Mouse (Mus musculus) left cerebral cortex, adult 2 months (tissue): Measurements from ENCODE around the gene Atcay. TPM values are rescaled to one million over a fixed set of nuclear protein-coding genes. Genes with fewer than 3 reads are reported as not detected.
A peak's percentile ranks its signal among the peaks of the same experiment; 100 is the strongest.

Source experiments
- DNase-seq, 2 experiments: peaks; one replicate each; pipeline ENCODE4 v3.0.0; 2021 to 2022; ENCODE audit warnings: low spot score in 2 of 2, mixed read lengths in 1 of 2; ENCODE audit errors: extremely low spot score in 1 of 2
- H3K27ac ChIP-seq: fragments of 200-600 bp; 2 replicates; pipeline ENCODE4 v1.8.1; 2022
- H3K4me3 ChIP-seq: fragments of 200-600 bp; 2 replicates; pipeline ENCODE4 v1.8.1; 2022
- CTCF ChIP-seq: fragments of 200-600 bp; IDR thresholded peaks from 2 replicates; pipeline ENCODE4 v1.8.1; 2022; ENCODE audit warnings: antibody characterized with exemption, mild to moderate bottlenecking, moderate library complexity
- intact Hi-C: fragments of 180-260 bp; cut with DNase I; formaldehyde crosslinking; loops from one replicate; pipeline ENCODE4 v1.15.1; 2025
- total RNA-seq, 2 experiments: library from RNA; stranded (reverse); gene quantifications; 2 replicates each; pipeline ENCODE4 v1.2.3; 2021

Gene Atcay
- total RNA-seq, 2 experiments from 2014 or later, result 203 to 206 TPM

DNA sequence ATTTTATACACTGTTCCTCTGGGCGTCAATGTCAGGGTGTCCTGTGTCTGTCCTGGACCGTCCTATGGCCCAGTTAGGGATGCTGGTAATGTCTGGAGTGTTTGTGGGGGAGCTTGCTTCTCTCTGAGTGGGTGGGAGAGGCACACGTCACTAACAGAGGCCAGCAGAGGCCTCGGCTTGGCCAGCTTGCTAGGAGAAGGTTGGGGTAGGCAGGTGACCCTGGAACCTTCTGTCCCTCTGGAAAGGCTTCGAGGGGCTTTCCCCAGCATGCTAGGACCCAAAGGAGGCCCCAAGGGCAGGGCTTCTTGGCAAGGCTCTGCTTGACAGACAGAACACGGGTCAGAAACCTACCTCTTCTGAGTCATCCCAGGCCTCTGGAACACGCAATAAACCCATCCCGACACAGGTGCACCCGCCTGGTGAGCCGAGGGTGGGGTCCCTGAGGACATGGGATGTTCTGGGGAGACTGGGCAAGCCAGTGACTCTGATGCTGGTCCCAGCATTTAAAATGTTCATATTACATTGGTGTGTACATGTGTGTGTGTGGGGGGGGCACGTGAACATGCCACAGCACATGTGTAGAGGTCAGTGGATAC is 34.1 kb downstream of the Atcay start:
- no peak for TF ChIP-seq CTCF
- H3K4me3 ChIP-seq, result no peak overlapping the region
- no peak overlapping the region for H3K27ac ChIP-seq
- intact Hi-C loops, result loop anchor here (5.0 kb wide), 3 partner anchors 91 to 256 kb away; partner anchors contain the start of gene Hmg20b
- DNase-seq, result no peak

DNA sequence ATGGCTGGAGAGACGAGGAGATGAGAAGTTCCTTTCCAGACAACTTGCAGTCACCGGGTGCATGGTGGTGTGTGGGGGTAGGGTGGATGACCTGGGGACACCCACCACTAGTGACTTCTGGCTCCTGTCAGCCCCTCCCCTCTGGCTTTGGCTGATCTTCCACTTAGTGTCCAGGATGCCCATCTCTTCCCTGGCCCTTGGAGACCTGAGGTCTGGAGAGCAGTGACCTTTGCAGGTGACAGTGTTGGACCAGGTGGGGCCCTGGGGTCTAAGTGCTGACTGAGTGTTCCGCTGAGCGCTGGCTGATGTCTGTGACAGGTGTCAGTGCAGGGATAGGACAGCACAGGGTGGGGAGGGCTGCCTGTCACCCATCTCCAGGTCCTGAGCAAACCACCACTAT is 35.3 kb downstream of the Atcay start:
- no peak for DNase-seq
- Histone ChIP-seq H3K27ac (no peak overlapping the region), H3K4me3 (no peak overlapping the region)
- no peak for TF ChIP-seq CTCF
- intact Hi-C loops, result loop anchor here (5.0 kb wide), 3 partner anchors 92 to 257 kb away; partner anchors contain the start of gene Hmg20b

DNA sequence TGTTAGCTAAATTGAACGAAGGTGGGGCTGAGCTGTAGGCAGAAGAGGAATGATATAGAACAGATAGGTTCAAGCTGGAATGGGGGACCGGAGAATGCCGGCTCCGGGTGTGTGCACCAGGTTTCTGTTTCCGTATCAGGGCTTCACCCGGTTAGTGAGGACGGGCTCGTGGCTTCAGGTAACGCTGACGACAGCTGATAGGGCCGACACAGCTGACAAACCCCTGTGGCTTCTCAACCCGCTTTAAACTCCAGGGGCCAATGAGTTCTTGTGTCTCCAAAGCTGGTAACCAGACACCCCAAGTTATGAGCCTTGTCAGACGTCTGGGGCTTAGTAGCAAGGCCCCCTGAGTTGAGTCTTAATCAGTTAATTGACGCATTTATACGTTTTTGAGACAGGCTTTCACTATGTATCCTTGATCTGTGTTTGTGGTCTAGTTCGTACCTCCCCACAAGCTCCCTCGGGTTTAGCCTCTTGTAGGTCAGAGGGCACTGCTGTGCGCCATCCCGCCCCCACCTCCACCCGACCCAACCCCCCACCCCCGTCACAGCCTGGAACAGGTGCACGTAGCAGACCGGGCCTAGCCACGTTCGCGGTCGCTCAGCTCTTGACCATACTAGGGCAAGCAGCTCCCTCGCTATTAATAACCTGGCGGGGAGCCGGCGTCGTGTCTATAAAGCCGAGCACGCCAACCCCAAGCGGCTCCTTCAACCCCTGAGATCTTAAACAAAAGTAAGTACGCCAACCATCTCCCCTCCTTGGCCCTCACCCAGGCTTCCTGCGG is 36.5 kb downstream of the Atcay start:
- peak overlapping the region; percentile 53; the same call in 1 of the 2 replicates for H3K27ac ChIP-seq
- intact Hi-C loops, result loop anchor here (5.0 kb wide), 1 partner anchor 73 kb away; the partner anchor contains the start of genes Apba3 and Mrpl54
- no peak for TF ChIP-seq CTCF
- no peak overlapping the region for H3K4me3 ChIP-seq
- no peak for DNase-seq

DNA sequence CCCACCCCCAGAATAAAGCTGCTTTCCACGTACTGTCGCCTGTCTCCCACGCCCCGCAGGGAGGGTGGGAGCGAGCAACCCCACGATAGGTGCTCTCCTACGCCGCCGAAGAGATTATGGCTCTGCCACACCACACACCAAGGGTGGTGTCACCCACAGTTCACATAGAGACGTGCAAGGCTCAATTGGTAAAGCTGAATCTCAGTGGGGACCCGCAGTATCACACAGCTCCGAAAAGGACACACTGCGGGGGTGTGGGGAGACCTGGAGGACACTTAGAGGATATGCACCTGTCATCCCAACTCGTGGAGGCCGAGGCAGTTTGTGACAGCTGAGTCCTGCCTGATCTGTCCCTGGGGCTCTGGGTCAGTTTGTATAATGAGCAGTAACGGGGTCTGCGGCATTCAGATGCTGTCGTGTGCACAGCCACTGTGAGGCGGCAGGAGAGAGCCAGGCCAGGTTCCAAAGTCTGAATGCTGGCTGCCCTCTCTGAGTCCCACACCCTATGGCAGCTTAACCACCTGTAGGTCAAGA is 37.6 kb downstream of the Atcay start:
- intact Hi-C loops, result loop anchor here (1.0 to 5.0 kb wide), 2 partner anchors 10 to 74 kb away; partner anchors contain the start of genes 4930442H23Rik, Apba3, Dapk3 and Mrpl54

DNA sequence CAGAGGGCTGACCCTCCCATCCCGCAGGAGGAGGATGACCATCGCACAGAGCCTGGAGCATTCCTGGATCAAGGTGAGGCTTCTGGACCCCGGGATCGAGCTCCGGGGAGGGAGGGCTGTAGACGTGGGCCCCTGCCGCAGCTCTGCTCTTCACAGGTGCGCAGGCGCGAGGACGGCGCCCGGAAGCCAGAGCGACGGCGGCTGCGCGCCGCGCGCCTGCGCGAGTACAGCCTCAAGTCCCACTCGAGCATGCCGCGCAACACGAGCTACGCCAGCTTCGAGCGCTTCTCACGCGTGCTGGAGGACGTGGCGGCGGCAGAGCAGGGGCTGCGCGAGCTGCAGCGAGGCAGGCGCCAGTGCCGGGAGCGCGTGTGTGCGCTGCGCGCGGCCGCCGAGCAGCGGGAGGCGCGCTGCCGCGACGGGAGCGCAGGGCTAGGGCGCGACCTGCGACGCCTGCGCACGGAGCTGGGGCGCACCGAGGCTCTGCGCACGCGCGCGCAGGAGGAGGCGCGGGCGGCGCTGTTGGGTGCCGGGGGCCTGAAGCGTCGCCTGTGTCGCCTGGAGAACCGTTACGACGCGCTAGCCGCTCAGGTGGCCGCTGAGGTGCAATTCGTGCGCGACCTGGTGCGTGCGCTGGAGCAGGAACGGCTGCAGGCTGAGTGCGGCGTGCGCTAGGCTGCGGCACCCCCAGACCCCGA is 38.2 kb downstream of the Atcay start:
- peak overlapping the region; percentile 94 for H3K27ac ChIP-seq
- intact Hi-C loops, result loop anchor here (1.0 to 5.0 kb wide), 2 partner anchors 9 to 75 kb away; partner anchors contain the start of genes 4930442H23Rik, Apba3, Dapk3 and Mrpl54
- peak overlapping the region; percentile 47 for H3K4me3 ChIP-seq
- DNase-seq, result peak; percentile 87 to 91
- TF ChIP-seq CTCF, result no peak

More for the DNA sequence above, 37.6 kb downstream of the Atcay start:
- no peak for TF ChIP-seq CTCF
- H3K27ac ChIP-seq, result peak overlapping the region; percentile 94
- DNase-seq, result no peak
- H3K4me3 ChIP-seq, result peak overlapping the region; percentile 47

DNA sequence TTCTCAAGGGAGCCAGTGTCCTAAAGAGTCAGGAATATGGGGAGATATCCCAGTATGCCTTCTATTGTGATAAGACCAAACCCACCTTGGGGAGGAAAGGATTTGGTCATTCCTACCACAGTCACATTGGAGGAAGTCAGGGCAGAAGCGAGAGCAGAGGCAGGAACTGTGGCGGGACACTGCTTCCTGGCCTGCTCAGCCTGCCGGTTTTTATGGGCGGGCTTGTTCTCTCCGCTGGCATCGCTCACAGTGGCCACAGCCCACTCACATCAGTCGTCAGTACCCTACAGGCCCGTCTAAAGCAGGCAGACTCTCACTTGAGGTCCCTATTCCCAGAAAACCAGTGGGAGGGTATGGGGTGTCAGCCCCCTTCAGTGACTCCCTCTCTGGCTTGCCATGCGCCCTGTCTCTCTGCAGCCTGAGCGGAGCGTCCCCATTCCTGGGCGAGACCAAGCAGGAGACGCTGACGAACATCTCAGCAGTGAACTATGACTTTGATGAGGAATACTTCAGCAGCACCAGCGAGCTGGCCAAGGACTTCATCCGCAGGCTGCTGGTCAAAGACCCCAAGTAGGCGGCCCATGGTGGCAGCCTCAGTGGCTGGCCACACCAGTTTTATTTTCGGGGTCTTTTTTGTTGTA is 39.2 kb downstream of the Atcay start:
- no peak for DNase-seq
- no peak overlapping the region for H3K4me3 ChIP-seq
- peak overlapping the region; percentile 94 for H3K27ac ChIP-seq
- no peak for TF ChIP-seq CTCF
- intact Hi-C loops, result loop anchor here (5.0 kb wide), 1 partner anchor 76 kb away; the partner anchor contains the start of genes Apba3 and Mrpl54

DNA sequence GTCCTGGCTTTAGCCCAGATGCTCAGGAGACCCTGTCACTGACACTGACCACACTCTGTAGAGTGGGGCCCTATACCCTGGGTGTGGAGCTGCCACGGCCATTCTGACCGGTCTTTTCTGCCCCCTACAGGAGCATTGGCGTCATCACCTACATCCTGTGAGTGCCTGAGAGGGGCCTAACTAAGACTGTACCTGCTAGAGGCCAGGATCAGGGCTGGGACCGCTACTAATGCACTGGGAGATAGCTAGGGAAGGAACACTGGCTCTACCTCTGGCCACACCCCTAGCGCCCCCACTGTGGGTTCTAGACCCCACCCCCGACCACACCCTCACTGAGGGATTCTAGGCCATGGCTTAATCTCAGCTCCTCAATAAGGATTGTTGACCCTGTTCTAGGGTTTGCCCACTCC is 39.7 kb downstream of the Atcay start:
- no peak for DNase-seq
- intact Hi-C loops, result loop anchor here (5.0 kb wide), 1 partner anchor 76 kb away; the partner anchor contains the start of genes Apba3 and Mrpl54
- TF ChIP-seq CTCF, result peak; percentile 10
- no peak overlapping the region for H3K4me3 ChIP-seq
- 0 out of 2 replicates have a peak overlapping the region, but pooled peaks have one; percentile 8 for H3K27ac ChIP-seq

DNA sequence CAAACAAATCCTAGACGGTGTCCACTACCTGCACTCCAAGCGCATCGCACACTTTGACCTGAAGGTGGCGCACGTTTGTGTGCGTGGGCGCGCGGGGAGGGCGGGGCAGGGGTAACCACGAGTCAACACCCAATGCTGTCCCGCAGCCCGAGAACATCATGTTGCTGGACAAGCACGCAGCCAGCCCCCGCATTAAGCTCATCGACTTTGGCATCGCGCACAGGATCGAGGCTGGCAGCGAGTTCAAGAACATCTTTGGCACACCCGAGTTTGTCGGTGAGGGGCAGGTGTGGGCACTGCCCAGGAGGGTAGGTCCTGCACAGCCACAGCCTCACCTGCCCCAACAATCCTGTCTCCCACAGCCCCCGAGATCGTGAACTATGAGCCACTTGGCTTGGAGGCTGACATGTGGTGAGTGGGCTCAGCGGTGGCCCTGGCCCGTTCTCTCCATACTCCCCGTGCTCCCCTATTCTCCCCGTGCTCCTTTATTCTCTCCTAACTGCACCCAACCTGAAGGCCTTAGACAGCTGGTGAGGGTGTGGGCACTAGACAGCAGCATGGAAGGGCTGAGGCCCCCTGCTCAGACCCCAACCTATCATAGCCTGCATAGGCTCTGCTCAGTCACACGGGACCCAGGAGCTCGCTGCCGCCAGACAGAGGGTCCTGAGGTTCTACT is 40.3 kb downstream of the Atcay start:
- intact Hi-C loops, result loop anchor here (5.0 kb wide), 1 partner anchor 77 kb away; the partner anchor contains the start of genes Apba3 and Mrpl54

DNA sequence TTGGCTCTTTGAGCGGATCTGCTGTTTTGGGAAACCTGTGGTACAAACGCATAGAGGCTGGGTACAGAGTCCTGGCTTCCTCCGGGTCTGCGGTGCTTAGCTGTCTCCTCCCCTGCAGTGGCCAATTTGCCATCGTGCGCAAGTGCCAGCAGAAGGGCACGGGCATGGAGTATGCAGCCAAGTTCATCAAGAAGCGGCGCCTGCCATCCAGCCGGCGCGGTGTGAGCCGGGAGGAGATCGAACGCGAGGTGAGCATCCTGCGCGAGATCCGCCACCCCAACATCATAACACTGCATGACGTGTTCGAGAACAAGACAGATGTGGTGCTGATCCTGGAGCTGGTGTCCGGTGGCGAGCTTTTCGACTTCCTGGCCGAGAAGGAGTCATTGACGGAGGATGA is 40.8 kb downstream of the Atcay start:
- H3K4me3 ChIP-seq, result no peak overlapping the region

More for the DNA sequence above, 40.3 kb downstream of the Atcay start:
- no peak overlapping the region for H3K4me3 ChIP-seq
- TF ChIP-seq CTCF, result peak; percentile 37
- DNase-seq, result no peak
- 0 out of 2 replicates have a peak overlapping the region, but pooled peaks have one; percentile 8 for H3K27ac ChIP-seq

DNA sequence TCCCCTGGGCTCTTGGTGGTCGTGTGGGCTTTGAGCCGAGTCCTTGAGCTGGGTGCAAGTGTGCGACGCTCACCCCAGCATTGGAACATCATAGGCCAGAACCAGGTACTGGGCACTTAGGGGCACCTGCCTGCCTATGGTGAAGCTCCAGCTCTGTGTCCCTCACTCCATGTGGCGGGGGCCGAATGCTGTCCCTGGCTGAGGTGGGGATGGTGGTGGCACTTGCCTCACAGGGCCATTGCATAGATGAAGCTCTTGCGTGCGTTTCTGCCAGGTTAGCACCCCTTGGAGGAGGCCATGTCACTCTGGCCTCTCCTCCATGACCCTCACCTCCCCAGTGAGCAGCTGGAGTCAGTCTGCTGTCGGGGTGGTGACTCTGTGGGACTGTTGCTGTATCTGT is 43.5 kb downstream of the Atcay start:
- intact Hi-C loops, result no loop called here
- Histone ChIP-seq H3K4me3 (no peak overlapping the region), H3K27ac (no peak overlapping the region; the same call in 1 of the 2 replicates)
- TF ChIP-seq CTCF, result no peak
- no peak for DNase-seq

More for the DNA sequence above, 40.8 kb downstream of the Atcay start:
- DNase-seq, result no peak
- intact Hi-C loops, result loop anchor here (5.0 kb wide), 1 partner anchor 77 kb away; the partner anchor contains the start of genes Apba3 and Mrpl54
- no peak for TF ChIP-seq CTCF
- H3K27ac ChIP-seq, result no peak overlapping the region
